Mouse (Mus musculus): ENCODE measurements around the gene Bahcc1.

Gene Bahcc1

GRCm38 (mm10) chr11:120206669-120207090 is 26.1 kb upstream of the Bahcc1 start:
- no peak for DNase-seq (ENCODE audit: low read depth, low spot score)

GRCm38 (mm10) chr11:120208848-120209247 is 23.9 kb upstream of the Bahcc1 start:
- peak; percentile 71 for DNase-seq (ENCODE audit: low read depth, low spot score)

- DNase-seq (ENCODE audit: low read depth, low spot score): no peak
Measured at GRCm38 (mm10) chr11:120209462-120209861, 23.3 kb upstream of the Bahcc1 start.

GRCm38 (mm10) chr11:120215726-120216241 is 17.0 kb upstream of the Bahcc1 start:
- no peak for DNase-seq (ENCODE audit: low read depth, low spot score)

GRCm38 (mm10) chr11:120216540-120217324 is 16.0 kb upstream of the Bahcc1 start:
- DNase-seq (ENCODE audit: low read depth, low spot score): no peak

GRCm38 (mm10) chr11:120218176-120218856 is 14.4 kb upstream of the Bahcc1 start:
- no peak for DNase-seq (ENCODE audit: low read depth, low spot score)

- DNase-seq (ENCODE audit: low read depth, low spot score): no peak
Measured at GRCm38 (mm10) chr11:120218946-120219345, 13.8 kb upstream of the Bahcc1 start.

GRCm38 (mm10) chr11:120219916-120220522 is 12.7 kb upstream of the Bahcc1 start:
- no peak for DNase-seq (ENCODE audit: low read depth, low spot score)

- no peak for DNase-seq (ENCODE audit: low read depth, low spot score)
Measured at GRCm38 (mm10) chr11:120220963-120221827, 11.6 kb upstream of the Bahcc1 start.

GRCm38 (mm10) chr11:120222425-120223104 is 10.2 kb upstream of the Bahcc1 start:
- no peak for DNase-seq (ENCODE audit: low read depth, low spot score)

- no peak for DNase-seq (ENCODE audit: low read depth, low spot score)
Measured at GRCm38 (mm10) chr11:120223586-120224487, 8.9 kb upstream of the Bahcc1 start.

- DNase-seq (ENCODE audit: low read depth, low spot score): no peak
Measured at GRCm38 (mm10) chr11:120224488-120225255, 8.1 kb upstream of the Bahcc1 start.

- DNase-seq (ENCODE audit: low read depth, low spot score): no peak
Measured at GRCm38 (mm10) chr11:120225256-120226195, 7.2 kb upstream of the Bahcc1 start.

- no peak for DNase-seq (ENCODE audit: low read depth, low spot score)
Measured at GRCm38 (mm10) chr11:120226421-120227280, 6.1 kb upstream of the Bahcc1 start.

- DNase-seq (ENCODE audit: low read depth, low spot score): no peak
Measured at GRCm38 (mm10) chr11:120227571-120228051, 5.1 kb upstream of the Bahcc1 start.

GRCm38 (mm10) chr11:120228116-120228890 is 4.4 kb upstream of the Bahcc1 start:
- no peak for DNase-seq (ENCODE audit: low read depth, low spot score)
